Mouse (Mus musculus) gastrocnemius, postnatal 10 days (tissue): ENCODE data around the gene Xpnpep2. TPM values are rescaled to one million over a fixed set of nuclear protein-coding genes. Genes with fewer than 3 reads are reported as not detected.

Experiments
- DNase-seq: peaks from one replicate; pipeline ENCODE4 v3.0.0; 2021; ENCODE audit warnings: mixed read lengths
- long read RNA-seq, 2 experiments: library from polyadenylated mRNA; stranded (forward); transcript quantifications; one replicate each; pipeline ENCODE4 v2.0.0; 2021
- total RNA-seq, 2 experiments: library from RNA; stranded (reverse); gene quantifications; 2 replicates each; pipeline ENCODE4 v1.2.3; 2021

The Xpnpep2 gene
- total RNA-seq: 1 to 10 TPM; 2.2 to 3.2 TPM
- long read RNA-seq, experiment 1, transcript Xpnpep2-201 (21 exons, 3,498 nt): major isoform, 7 of 7 reads
- long read RNA-seq, experiment 1, partial matches to known transcripts: 0 of 7 reads
- long read RNA-seq, experiment 1, other reads (novel, unspliced or antisense): 0 of 7 reads
- long read RNA-seq, experiment 2, partial matches to known transcripts: 1 of 1 reads
- long read RNA-seq, experiment 2, other reads (novel, unspliced or antisense): 0 of 1 reads

DNA sequence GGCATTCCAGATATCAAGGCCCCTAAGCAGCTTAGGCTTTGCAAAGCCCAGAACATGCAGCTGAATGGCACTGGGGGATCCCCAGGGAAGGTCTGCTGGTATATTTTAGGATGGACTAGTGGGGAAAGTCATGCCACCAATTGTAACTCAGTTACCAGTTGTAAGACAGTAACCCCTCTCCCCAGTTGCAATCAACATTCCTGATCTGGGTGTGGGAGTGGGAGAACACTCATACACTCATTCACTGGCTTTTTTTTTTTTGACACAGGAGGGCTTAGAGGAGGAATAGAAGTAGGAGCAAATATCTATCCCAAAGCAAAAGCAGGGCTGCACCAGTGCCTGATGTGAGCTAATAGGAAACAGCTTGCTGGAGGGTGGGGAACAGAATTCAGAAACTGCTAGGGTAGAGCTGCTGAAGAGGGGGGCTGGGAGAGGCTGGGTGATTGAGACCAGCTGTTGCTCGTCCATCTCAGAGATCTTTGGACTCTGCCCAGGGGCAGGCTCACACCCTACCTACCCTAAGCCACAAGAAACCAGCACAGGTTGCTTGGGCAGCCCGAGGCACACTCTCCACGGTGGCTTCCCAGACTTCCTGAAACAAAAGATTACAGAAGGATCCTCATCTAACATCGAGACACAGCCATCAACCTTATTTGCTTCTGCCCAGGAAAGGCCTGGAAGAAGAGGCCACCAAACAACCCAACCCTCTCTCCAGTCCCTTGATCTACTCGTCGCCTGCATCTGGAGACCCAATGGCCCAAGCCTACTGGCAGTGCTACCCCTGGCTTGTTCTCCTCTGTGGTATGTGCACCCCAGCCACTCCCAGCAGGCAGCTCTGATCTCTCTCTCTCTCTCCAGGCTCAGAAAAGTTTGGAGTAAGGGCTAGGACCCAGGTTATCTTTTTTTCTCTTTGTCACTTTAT is at the start of gene Xpnpep2:
Gene Xpnpep2, plus strand, starts transcription at position 332 of the 922 bp plus-strand sequence.
- DNase-seq: peak; percentile 15

DNA sequence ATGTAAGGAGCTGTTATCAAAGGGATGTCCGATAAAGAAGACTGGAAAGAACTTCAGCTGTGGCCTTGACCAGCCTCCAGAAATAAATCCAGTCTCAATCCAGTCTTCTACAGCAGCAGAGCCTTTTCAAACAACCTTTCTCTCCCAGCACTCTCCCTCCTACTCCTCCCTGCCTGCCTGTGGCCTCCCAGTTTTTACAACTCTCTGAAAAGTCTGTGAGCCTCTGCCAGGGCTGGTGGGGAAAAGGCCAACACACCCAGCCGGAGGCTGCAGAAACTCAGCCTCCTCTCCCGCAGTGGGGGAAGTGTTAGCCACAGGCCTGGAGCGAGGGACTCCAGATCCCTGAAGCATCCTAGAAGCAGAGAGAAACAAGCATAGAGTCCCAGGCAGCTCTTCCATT is 46.0 kb upstream of the Xpnpep2 start:
- no peak for DNase-seq

DNA sequence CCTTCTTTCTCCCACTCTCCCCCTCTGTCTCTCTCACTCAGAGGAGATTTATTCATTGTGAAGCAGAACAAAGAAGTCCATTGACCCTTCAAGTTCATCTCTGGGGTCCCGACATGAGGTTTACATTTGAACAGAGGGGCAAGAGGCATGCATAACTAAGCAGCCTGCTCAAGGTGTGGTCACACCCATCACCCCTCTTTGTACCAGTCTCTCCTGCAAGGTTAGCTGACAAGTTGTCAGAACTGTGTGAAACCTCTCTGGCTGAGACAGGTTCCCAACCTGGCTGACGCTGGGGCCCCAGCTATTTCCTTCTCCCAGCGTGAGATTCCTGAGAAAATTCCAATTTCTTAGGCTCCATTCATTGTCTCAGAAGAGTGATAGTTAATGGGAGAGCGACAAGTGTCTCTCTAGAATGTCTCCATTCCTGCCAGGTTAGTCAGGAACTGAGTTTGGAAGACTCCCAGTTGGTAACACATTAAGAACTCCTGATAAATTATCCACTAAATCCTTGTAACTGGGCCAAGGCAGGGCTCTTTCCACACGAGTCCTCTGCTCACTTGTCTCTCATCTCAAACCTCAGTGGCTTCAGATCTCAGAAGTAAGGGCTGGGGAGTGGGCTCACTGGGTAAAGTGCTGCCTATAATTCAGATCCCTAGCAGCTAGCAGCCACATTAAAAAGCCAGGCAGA is 44.2 kb upstream of the Xpnpep2 start:
- DNase-seq: no peak

DNA sequence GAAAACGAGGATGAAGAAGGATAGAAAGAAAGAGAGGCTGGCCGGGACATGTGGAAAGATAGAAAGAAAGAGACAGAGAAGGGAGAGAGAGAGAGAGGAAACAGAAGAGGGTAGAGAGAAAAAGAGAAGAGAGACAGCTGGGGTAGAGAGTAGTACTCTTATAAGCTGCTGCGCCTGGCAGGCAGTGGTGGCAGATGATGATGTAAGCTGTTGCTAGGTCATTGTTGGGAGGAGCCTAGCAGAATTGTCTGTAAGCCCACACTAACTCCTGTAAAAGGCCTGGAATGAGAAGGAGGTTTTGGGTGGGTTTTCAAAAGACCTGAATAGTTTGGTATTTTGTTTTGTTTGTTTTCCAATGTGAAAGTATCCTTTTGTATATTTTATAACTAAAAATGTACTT is 41.6 kb upstream of the Xpnpep2 start:
- no peak for DNase-seq

DNA sequence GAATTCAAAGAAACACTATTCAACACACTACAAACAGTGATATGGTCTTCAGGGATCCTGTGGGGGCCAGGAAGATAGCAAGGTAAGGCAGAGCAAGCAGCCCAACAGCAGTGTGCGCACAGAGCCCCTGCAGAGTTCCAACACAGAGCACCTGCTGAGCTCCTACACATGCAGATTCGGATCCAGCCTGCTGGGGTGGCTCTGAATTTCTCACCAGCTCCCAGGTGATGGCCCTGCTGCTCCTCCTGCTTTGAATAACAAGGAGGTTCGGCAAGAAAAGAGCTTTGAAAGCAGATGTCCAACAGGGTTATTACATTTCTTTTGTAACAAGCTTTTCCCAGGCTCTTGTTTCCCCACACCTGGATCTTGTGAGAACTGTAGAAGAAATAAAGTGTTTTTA is 36.6 kb upstream of the Xpnpep2 start:
- DNase-seq: no peak

DNA sequence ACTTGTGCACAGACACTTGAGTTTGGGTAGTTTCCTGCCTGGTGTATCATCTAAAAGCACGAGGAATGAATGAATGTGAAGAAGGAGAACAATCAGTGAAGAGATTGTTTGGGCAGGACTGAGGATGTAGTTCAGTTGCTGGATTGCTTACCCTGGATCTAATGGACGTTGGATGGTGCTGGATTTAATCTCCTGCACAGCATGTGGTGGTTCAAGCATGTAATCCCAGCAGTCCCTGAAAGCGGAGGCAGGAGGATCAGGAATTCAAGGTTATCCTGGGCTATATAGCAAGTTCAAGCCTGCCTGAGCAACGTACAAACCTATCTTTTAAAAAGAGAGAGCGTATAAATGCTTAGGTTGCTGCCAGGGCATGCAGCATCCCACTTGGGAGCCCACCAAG is 36.1 kb upstream of the Xpnpep2 start:
- DNase-seq: no peak

DNA sequence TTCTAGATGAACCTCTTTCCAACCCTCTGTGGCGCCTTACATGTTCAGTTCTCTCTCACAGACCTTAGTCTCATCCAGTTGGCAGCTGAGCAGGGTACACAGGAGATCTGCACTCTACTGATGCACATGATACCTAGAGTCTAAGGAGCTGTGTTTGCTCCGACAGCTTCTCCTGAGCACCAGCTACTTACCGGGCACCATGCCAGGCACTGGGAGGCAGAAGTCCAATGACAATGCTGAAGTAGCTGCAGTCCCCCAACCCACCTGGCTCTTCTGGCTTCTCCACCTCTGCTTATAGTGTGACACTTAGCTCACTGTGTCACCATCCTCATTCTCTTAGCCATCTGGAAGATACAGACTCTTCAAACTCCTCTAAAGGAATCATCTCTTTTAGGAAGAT is 33.8 kb upstream of the Xpnpep2 start:
- DNase-seq: no peak

DNA sequence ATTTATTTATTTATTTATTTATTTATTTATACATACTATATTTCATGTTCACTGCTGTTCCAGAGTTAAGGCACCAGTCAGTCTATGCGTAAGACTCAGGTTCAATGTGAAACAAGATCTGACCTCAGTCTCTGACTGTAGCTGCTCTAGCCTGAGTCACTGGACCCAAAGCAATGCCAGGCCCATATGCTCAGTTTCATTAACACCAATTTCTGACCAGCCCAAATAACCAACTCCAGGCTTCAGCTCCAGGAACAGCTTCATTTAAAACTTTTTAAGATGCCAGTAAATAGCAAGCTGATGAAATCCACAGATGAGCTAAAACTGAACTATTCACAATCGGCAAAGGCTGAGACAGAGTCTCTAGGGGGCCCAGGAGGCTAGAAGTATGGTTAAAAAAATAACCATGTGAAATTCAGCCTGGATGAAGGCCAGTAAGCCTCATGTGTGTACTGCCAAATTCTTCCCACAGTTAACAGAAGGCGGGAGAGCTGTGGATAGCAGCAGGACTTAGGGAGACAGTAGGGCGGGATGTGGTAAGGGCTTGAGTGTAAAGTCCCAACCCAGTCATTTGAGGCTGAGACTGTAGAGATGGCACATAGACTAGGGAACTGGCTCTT is 31.6 kb upstream of the Xpnpep2 start:
- DNase-seq: no peak

DNA sequence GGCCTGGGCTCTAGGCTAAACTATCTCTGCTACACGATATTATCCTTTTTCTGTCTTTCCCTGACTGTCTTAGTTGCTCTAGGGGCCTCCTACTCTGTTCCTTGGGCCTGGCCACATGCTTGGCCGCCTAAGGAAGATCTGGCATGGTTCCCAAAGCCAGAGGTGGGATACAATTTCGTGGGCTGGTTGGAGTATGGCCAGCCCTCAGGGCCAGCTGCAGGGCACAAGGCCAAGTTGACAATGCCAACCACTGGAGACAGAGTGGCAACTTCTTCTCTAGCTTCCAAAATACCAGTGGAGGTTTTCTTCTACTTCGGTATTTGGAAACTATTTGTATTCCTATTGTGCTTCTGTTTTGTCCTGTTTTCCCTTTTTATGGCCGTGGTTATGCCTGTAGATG is 26.2 kb upstream of the Xpnpep2 start:
- peak; percentile 10 for DNase-seq

DNA sequence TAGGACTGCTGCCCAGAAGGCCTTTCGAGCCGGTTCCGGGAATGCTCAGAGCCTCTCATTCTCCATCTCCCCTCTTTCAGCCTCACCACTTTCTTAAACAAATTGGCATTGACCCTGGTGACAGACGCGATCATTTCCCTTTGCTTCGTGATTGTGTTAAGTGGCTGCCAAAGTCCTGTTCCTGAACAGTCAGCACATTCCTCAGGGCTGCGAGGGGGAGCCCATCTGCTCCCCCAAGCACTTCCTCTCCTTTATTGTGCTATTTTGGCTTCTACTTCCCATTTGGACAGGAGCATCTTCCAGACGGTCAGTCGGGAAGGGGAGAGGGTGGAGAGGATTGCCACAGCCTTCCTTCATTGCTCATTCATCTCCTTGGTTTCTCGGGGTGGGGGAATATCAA is 16.4 kb upstream of the Xpnpep2 start:
- no peak for DNase-seq

DNA sequence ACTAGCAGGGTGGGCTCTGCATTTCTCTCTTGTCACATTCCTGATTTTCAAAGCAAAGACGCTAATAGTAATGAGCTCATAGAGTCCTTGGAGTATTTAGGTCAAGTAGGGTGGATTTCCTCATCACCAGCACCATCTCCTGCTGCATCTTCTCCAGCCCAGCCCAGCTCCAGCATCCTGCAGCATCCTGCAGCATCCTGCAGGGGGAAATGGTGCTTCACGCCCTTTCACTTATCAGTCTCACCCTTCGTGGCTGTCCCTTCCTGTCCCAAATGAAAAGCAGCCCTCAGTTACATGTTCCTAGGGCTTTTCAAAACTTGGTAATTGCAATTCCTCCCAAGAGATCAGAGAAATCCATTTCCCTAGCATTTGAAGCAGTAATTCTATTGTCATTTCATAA is 15.0 kb upstream of the Xpnpep2 start:
- DNase-seq: no peak

DNA sequence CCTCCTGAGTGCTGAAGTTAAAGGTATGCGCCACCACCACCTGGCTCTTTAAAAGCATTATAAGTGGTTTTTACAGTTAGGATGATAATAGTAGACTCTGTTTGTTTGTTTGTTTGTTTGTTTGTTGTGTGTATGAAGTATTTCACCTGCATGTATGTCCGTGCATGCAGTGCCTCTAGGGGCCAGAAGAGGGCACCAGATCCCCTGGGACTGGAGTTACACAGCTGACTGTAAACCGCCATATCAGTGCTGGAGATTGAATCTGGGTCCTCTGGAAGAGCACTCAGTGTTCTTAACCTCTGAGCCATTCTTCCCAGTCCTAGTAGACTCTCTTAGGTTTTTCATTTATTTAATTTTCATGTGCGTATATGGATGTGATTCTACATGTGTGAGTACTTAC is 13.9 kb upstream of the Xpnpep2 start:
- peak; percentile 15 for DNase-seq

DNA sequence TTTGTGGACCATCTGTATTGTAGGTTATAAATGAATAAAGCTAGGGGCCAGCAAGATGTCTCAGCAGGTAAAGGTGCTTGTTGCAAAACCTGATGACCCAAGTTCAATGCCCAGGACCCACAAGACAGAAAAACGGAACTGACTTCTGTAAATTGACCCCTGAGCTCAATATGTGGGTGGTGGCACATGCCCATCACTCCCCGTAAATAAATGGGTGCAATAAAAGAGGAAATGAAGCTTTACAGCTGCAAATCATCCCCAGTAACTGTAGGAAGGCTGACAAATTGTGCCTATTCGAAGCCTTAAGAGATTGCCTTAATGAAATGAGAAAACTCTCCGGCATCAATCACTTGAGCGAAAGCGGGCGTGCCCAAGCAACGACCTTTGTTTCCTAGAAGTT is 11.9 kb upstream of the Xpnpep2 start:
- DNase-seq: no peak

DNA sequence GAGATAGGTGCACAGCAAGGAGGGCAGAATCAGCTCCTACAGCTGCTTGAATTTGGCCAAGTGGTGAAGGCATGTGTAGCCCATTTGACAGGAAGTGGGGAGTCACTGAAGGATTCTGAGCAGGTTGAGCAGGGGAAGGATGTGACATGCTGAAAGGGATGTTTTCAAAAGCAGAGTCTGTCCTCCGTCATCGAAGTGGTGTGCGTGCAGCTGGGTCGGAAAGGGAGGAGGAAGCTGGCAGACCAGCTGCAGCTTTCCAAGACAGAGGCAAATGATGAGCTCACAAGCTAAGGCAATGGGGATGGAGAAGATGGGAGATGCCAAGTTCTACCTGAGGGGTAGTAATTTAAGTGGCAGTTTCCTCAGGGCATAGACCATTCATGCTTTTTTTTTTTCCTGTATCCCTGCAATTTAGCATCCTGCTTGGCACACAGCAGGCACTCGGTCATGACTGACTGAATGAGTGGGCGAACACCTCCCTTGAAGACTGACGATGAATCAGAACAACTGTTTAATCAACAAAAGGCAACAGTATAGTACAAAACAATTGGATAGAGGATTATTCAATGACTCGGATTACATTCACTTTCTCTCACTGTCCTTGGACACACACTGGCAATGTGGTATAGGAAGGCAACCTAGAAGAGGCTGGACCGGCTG is 9.9 kb upstream of the Xpnpep2 start:
- no peak for DNase-seq

DNA sequence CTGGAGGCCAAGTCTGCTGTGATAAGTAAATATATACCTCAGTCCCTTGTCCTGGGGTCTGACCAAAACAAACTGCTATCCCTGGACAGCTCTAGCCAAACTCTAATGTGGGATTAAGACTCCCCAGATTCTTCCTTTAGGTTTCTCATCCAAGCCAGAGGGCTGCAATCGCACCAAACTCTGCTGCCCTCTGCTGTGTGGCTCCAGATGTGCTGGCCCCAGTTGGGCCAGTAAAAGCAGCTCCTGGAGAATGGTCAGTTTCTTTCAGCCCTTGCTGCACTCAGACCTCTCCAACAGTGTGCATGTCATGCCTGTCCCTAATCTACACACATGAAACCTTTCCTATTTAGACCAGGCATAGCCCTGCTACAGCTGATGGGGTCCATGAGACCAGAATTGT is 8.7 kb upstream of the Xpnpep2 start:
- peak; percentile 36 for DNase-seq

DNA sequence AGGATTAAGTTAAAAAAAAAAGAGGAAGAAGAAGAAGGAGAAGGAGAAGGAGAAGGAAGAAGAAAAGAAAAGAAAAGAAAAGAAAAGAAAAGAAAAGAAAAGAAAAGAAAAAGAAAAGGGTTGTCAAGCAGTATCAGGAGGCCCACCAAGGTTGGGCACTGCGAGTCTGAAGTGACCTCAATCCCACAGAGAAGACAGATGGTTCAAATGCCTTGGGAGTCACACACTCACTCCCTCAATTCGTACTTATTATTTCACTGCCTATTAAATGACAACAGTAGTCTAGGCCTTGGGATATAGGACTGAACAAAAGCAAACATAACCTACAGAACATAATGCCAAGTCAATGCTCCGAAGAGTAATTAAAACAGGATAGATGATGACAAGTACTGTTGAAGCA is 5.3 kb upstream of the Xpnpep2 start:
- no peak for DNase-seq

DNA sequence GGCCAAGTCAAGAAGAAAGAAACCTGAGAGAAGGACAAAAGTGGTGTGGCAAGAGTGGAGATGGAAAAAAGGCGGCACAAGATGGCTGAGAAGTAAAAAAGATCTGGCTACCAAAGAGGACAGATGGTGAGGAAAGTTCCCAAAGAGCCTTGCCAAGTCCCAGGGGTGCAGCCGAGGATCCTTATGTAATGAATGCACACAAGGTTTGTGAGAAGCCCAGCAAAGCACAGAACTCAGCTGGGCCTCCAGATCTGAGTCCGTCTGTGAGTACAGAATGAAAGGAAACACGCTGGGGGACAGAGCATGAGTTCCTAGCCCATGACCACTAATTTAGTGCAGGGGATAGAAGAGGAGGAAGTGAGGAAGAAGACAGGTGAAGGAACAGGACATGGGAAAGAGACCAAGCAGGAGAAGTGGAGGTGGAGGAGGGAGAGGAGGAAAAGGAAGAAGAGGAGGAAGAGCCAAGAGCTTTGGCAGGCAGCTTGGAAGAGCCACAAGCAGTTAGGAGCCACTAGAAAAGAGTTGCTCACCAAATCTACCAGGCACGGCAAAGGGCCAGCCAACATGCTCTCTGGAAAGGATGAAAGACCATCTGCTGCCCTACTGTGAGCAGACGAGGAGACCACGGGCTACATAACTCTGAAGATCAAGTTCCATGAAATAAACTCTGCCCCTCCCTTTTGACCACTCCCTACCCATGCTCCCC is 3.6 kb upstream of the Xpnpep2 start:
- DNase-seq: no peak

DNA sequence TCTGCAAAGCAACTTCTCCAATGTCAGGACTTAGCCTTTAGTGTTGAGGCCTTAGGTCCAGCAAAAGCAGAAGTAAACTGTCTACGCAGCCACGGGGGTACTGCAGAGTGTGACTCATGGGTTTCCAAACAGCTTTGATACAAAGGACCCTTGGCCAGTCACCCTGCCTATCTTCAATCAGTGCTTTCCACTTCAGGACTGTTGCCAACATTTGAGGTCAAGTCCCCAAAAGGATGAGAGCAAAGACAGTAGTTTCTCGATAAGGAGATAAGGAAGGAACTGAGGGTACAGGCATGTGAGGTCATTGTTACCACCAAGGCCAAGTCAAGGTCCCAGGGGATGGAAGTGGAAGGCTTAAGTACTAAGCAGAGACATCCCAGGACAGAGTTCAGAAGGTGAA is 2.3 kb upstream of the Xpnpep2 start:
- DNase-seq: no peak

DNA sequence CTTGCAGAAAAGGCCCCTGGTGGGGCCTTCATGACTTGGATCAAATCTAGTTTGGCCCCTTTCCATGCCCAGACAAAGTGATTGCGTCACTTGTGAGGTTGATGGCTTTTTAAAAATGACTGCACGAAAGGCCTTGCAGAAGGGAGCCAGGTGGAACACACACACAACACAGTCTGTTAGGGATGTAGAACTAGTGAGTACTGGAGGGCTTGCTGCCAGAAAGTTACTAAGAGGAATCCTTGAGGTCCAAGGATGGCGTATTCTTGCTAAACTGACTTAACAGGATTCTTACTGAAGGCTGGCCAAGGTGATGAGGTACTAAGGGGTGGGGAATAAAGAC is 761 bp downstream of the Xpnpep2 start:
- no peak for DNase-seq

DNA sequence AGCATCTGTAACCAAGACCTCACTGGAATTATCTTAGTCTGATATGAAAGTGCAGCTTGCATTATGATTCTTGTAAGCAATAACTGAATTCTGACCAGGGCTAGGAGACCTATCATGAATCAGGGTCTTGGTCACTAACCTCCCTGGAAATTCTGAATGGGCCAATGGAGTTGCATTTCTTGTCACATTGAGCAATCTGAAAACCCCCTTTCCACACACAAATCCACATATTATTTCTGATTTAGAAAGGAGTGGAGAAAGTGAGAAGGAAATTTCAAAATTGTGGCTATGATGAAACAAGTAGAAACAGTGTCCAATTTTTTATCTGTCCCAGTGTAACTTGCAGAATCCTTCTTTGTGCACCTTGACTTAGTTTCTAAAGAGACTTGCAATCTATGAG is 10.8 kb downstream of the Xpnpep2 start:
- no peak for DNase-seq
